Mouse (Mus musculus): Measurements from ENCODE around the gene Muc13.

DNA sequence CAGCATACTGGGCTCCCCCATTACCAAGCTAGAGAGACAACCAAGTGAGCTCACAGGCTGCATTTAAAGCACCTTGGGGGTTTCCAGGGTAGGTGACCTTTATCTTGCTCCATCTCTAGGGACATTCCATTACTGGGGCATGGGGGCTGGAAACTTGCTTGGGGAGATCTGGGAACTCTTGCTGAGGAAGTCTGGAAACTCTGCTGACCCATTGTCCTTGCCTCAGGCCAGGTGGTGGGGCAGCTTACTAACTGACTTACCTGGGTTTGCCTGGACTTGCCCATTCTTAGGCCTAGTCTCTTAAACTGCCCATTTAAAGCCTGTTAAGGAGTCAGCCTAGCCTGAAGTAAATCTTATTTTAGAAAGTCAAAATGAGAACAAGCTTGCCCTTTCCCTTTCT, 59.4 kb downstream of the Muc13 start:
- no peak for TF ChIP-seq CTCF (conservative IDR thresholded peaks at IDR 0.05; ENCODE audit: low read length)
- no peak for TF ChIP-seq POU5F1 (IDR thresholded peaks at IDR 0.05; ENCODE audit: borderline replicate concordance, low read length)
- no peak for TF ChIP-seq NANOG (IDR thresholded peaks at IDR 0.05; ENCODE audit: borderline replicate concordance, low read length)

Data from E14TG2a.4 (cell line).